Mouse (Mus musculus) CD8-positive naive resting alpha-beta T cell, adult 2 months (primary cell): ENCODE data around the gene Stk11ip.
A peak's percentile ranks its signal among the peaks of the same experiment; 100 is the strongest.

Experiments used
- DNase-seq, 2 experiments: peaks; one replicate each; pipeline ENCODE4 v3.0.0; 2022; ENCODE audit warnings: low read depth in 2 of 2, low spot score in 2 of 2

Gene Stk11ip

GRCm38 (mm10) chr1:75538597-75539190 lies 17.4 kb downstream of the Stk11ip start:
- DNase-seq, result no peak

- DNase-seq, result no peak
Measured at GRCm38 (mm10) chr1:75541496-75541895, 20.2 kb downstream of the Stk11ip start.

GRCm38 (mm10) chr1:75544351-75544750 lies 23.0 kb downstream of the Stk11ip start:
- DNase-seq, result no peak

GRCm38 (mm10) chr1:75545965-75546956 lies 24.9 kb downstream of the Stk11ip start, which contains the start of gene Slc4a3:
TSS of gene Slc4a3 (plus strand) at chr1:75546266.
- no peak for DNase-seq

- no peak for DNase-seq
Measured at GRCm38 (mm10) chr1:75547351-75547750, 26.0 kb downstream of the Stk11ip start.

GRCm38 (mm10) chr1:75548083-75548482 lies 26.8 kb downstream of the Stk11ip start:
- DNase-seq, result no peak

GRCm38 (mm10) chr1:75548871-75549270 lies 27.5 kb downstream of the Stk11ip start:
- DNase-seq, result no peak

GRCm38 (mm10) chr1:75549289-75550279 lies 28.3 kb downstream of the Stk11ip start:
- DNase-seq, result no peak

- no peak for DNase-seq
Measured at GRCm38 (mm10) chr1:75550586-75550985, 29.3 kb downstream of the Stk11ip start.

- DNase-seq, result no peak
Measured at GRCm38 (mm10) chr1:75555680-75556079, 34.4 kb downstream of the Stk11ip start.

- DNase-seq, result no peak
Measured at GRCm38 (mm10) chr1:75556143-75556781, 34.9 kb downstream of the Stk11ip start.

GRCm38 (mm10) chr1:75557041-75557440 lies 35.7 kb downstream of the Stk11ip start:
- DNase-seq, result no peak

- DNase-seq, result no peak
Measured at GRCm38 (mm10) chr1:75558388-75559178, 37.3 kb downstream of the Stk11ip start.

- peak; percentile 47 to 51 for DNase-seq
Measured at GRCm38 (mm10) chr1:75559212-75559925, 38.0 kb downstream of the Stk11ip start.

- no peak for DNase-seq
Measured at GRCm38 (mm10) chr1:75560206-75560913, 39.0 kb downstream of the Stk11ip start.

GRCm38 (mm10) chr1:75561221-75561897 lies 40.0 kb downstream of the Stk11ip start:
- no peak for DNase-seq

- DNase-seq, result no peak
Measured at GRCm38 (mm10) chr1:75561898-75562238, 40.5 kb downstream of the Stk11ip start.

- DNase-seq, result no peak
Measured at GRCm38 (mm10) chr1:75564102-75564501, 42.8 kb downstream of the Stk11ip start.
